ENCODE assay signal across 11 mouse cellular contexts in genomic region chr4:46569671-46570070, GRCm38 (mm10). TPM values are rescaled to one million over a fixed set of nuclear protein-coding genes. Genes with fewer than 3 reads are reported as not detected.
DNase-seq lines count a peak whose midpoint lies in the region; ATAC-seq lines count a peak whose summit lies in the region.
"Had no signal": no experiment of that assay in that cellular context is flagged by ENCODE, and none has a peak within 500 bp of the region (broad histone marks: within the 10 kb centered on the region; RNA-seq: fewer than 3 reads in every experiment).

No protein-coding gene starts in this region.

- no peaks in the 10 kb centered on the region for H3K36me3 ChIP-seq in forebrain, embryonic 15.5 days
- H3K36me3 ChIP-seq in midbrain, embryonic 11.5 days (ENCODE audit: control insufficient read depth, insufficient read depth, low read length) = no peaks in the 10 kb centered on the region
- H3K36me3 ChIP-seq: neural tube, embryonic 13.5 days had no signal

- no peak overlapping the region for H3K9ac ChIP-seq in forebrain, embryonic 15.5 days (replicated peaks)
- H3K9ac ChIP-seq in midbrain, embryonic 11.5 days (ENCODE audit: low read length) = peak overlapping the region; percentile 22; the same call in 1 of the 2 replicates
- H3K9ac ChIP-seq: neural tube, embryonic 13.5 days had no signal

- no peaks in the 10 kb centered on the region for H3K27me3 ChIP-seq in forebrain, embryonic 15.5 days
- no peaks in the 10 kb centered on the region for H3K27me3 ChIP-seq in midbrain, embryonic 11.5 days (ENCODE audit: control insufficient read depth, insufficient read depth, low read length)
- H3K27me3 ChIP-seq: neural tube, embryonic 13.5 days had no signal

- no peak overlapping the region for H3K4me3 ChIP-seq in forebrain, embryonic 15.5 days
- H3K4me3 ChIP-seq in midbrain, embryonic 11.5 days (ENCODE audit: low read depth, low read length) = no peak overlapping the region
- H3K4me3 ChIP-seq: neural tube, embryonic 13.5 days had no signal

- H3K9me3 ChIP-seq in forebrain, embryonic 15.5 days = no peaks in the 10 kb centered on the region
- H3K9me3 ChIP-seq in midbrain, embryonic 11.5 days (ENCODE audit: control insufficient read depth, low read length) = no peaks in the 10 kb centered on the region
- H3K9me3 ChIP-seq: neural tube, embryonic 13.5 days had no signal

- 18% methylated on average over 5 of the region's 5 CpGs for WGBS in forebrain, embryonic 15.5 days
- WGBS in midbrain, embryonic 11.5 days = 16% methylated on average over 5 of the region's 5 CpGs

- peak; percentile 77 for ATAC-seq in frontal cortex, adult (ENCODE audit: low TSS enrichment)
- ATAC-seq in forebrain, embryonic 15.5 days (replicated peaks) = peak; percentile 64
- ATAC-seq in midbrain, embryonic 11.5 days (ENCODE audit: low FRiP score) = peak; percentile 61
- no peak for ATAC-seq in erythroblast, adult 5-6 weeks (replicated peaks; ENCODE audit: low FRiP score, poor library complexity, severe bottlenecking)

- 0 out of 2 replicates have a peak, but pooled peaks cover 4% of the 10 kb centered on the region for H3K4me1 ChIP-seq in forebrain, embryonic 15.5 days
- peaks cover 6% of the 10 kb centered on the region for H3K4me1 ChIP-seq in midbrain, embryonic 11.5 days (ENCODE audit: control insufficient read depth, insufficient read depth, low read length)

- H3K27ac ChIP-seq in forebrain, embryonic 15.5 days (replicated peaks) = peak overlapping the region; percentile 62
- no peak overlapping the region for H3K27ac ChIP-seq in midbrain, embryonic 11.5 days (ENCODE audit: low read depth, low read length)
- H3K27ac ChIP-seq: neural tube, embryonic 13.5 days had no signal

- H3K4me2 ChIP-seq in forebrain, embryonic 15.5 days (replicated peaks) = no peak overlapping the region
- H3K4me2 ChIP-seq in midbrain, embryonic 11.5 days = no peak overlapping the region
- H3K4me2 ChIP-seq: liver, embryonic 11.5 days; neural tube, embryonic 13.5 days had no signal

- DNase-seq in frontal cortex, postnatal 14 days (ENCODE audit: low spot score in 2 of 2) = no peak
- peak; percentile 28 for DNase-seq in brain, embryonic 18.5 days (ENCODE audit: low read depth, low spot score)
- DNase-seq in midbrain, embryonic 11.5 days (ENCODE audit: low spot score, missing footprints) = no peak
- DNase-seq in kidney, postnatal 36 days = no peak
- no peak for DNase-seq in ovary, adult 18-20 months (ENCODE audit: low spot score)
- DNase-seq: thymus, adult 2 months had no signal

RNA-seq across cellular contexts. Expression of gene Coro2a, which starts 32.3 kb away (rescaled TPM):
- polyA plus RNA-seq in forebrain, embryonic 15.5 days (2015; fragmentation: Nextera tagmentation; extraction: Ambion mirVana) = 4.4 and 4.6 TPM in 2 replicates
- polyA plus RNA-seq in midbrain, embryonic 11.5 days (2014; fragmentation: Nextera tagmentation; extraction: Ambion mirVana) = 2.2 TPM in 2 replicates
- 6.7 and 18.6 TPM in 2 replicates for total RNA-seq in erythroblast, adult 5-6 weeks (2015; ENCODE audit: low replicate concordance)
- total RNA-seq in erythroblast, adult 5-6 weeks (2017; ENCODE audit: low replicate concordance) = 4.3 and 5.6 TPM in 2 replicates

RNA-seq across cellular contexts. Expression of gene Trim14, which starts 33.7 kb away (rescaled TPM):
- 0.48 and 1.2 TPM in 2 replicates for polyA plus RNA-seq in forebrain, embryonic 15.5 days (2015; fragmentation: Nextera tagmentation; extraction: Ambion mirVana)
- polyA plus RNA-seq in midbrain, embryonic 11.5 days (2014; fragmentation: Nextera tagmentation; extraction: Ambion mirVana) = 0.46 and 0.99 TPM in 2 replicates
- total RNA-seq in erythroblast, adult 5-6 weeks (2015; ENCODE audit: low replicate concordance) = 1.0 and 16.5 TPM in 2 replicates
- total RNA-seq in erythroblast, adult 5-6 weeks (2017; ENCODE audit: low replicate concordance) = 3.8 and 6.5 TPM in 2 replicates
